Mouse (Mus musculus) neural tube, embryonic 12.5 days (tissue): Measurements from ENCODE around the gene Gm20747. TPM values are rescaled to one million over a fixed set of nuclear protein-coding genes. Genes with fewer than 3 reads are reported as not detected.
"Not testable (repeated sequence)": the region's sequence is repeated elsewhere in the genome, so short reads cannot be mapped to it uniquely, and the experiment has no call there.

Source experiments
- ATAC-seq: fragments of 200-750 bp; cut with Nextera tagmentation; 2 replicates; pipeline ENCODE4 v1.8.0; 2017; ENCODE audit warnings: low read depth, mild to moderate bottlenecking, moderate TSS enrichment, moderate library complexity; ENCODE audit not compliant: low FRiP score
- H3K27ac ChIP-seq: fragments of 300-500 bp; sonication (generic); 2 replicates; pipeline ENCODE4 v1.5.1; 2016
- H3K27me3 ChIP-seq: fragments of 300-500 bp; sonication (generic); replicated peaks from 2 replicates; pipeline ENCODE4 v1.6.1; 2016; ENCODE audit warnings: mild to moderate bottlenecking
- H3K36me3 ChIP-seq: fragments of 300-500 bp; sonication (generic); 2 replicates; pipeline ENCODE4 v1.6.1; 2016; ENCODE audit warnings: mild to moderate bottlenecking
- H3K4me1 ChIP-seq: fragments of 300-500 bp; sonication (generic); 2 replicates; pipeline ENCODE4 v1.6.1; 2016
- H3K4me2 ChIP-seq: fragments of 300-500 bp; sonication (generic); replicated peaks from 2 replicates; pipeline ENCODE4 v1.6.1; 2016; ENCODE audit warnings: mild to moderate bottlenecking
- H3K4me3 ChIP-seq: fragments of 300-500 bp; sonication (generic); 2 replicates; pipeline ENCODE4 v1.5.1; 2016
- H3K9ac ChIP-seq: fragments of 300-500 bp; sonication (generic); 2 replicates; pipeline ENCODE4 v1.6.1; 2016; ENCODE audit warnings: mild to moderate bottlenecking
- H3K9me3 ChIP-seq: fragments of 300-500 bp; sonication (generic); 2 replicates; pipeline ENCODE4 v1.6.1; 2016; ENCODE audit warnings: mild to moderate bottlenecking
- WGBS: fragments of 180-500 bp; shearing (Covaris S2); methylation state at CpG from one replicate; pipeline ENCODE4 v1.1.7; 2016; 5-methylcytosine and 5-hydroxymethylcytosine counted together
- polyA plus RNA-seq: library from polyadenylated mRNA; unstranded; fragments of >200 nt; fragmentation: Nextera tagmentation; extraction: Ambion mirVana; gene quantifications from 2 replicates; pipeline ENCODE4 v1.2.1, GENCODE M21; 2016

Gm20747 gene
- not detected in 2 replicates for polyA plus RNA-seq

GRCm38 (mm10) chrY:53418191-53418590 is at the start of gene Gm20747:
Gene Gm20747 (minus strand): TSS chrY:53418291.
- no CpG with 5 or more reads among the region's 3 CpGs for WGBS
- not testable (repeated sequence) for H3K9me3 ChIP-seq, H3K4me1 ChIP-seq, H3K9ac ChIP-seq, H3K36me3 ChIP-seq, ATAC-seq, H3K27me3 ChIP-seq, H3K4me2 ChIP-seq, H3K4me3 ChIP-seq, H3K27ac ChIP-seq
